Mouse (Mus musculus) embryonic facial prominence, embryonic 10.5 days (tissue): ENCODE results near the gene Smoc2. TPM values are rescaled to one million over a fixed set of nuclear protein-coding genes. Genes with fewer than 3 reads are reported as not detected.

Source experiments
- DNase-seq: peaks from one replicate; pipeline ENCODE4 v3.0.0-alpha.2; 2017; ENCODE audit warnings: low spot score
- H3K27ac ChIP-seq: fragments of 300-500 bp; sonication (generic); replicated peaks from 2 replicates; pipeline ENCODE4 v1.5.1; 2016; ENCODE audit warnings: mild to moderate bottlenecking
- H3K27me3 ChIP-seq: fragments of 300-500 bp; sonication (generic); replicated peaks from 2 replicates; pipeline ENCODE4 v1.6.1; 2016; ENCODE audit warnings: low read depth, mild to moderate bottlenecking; ENCODE audit not compliant: poor library complexity, severe bottlenecking
- H3K36me3 ChIP-seq: fragments of 300-500 bp; sonication (generic); replicated peaks from 2 replicates; pipeline ENCODE4 v1.6.1; 2016; ENCODE audit warnings: mild to moderate bottlenecking, moderate library complexity
- H3K4me1 ChIP-seq: fragments of 300-500 bp; sonication (generic); 2 replicates; pipeline ENCODE4 v1.6.1; 2016
- H3K4me3 ChIP-seq: fragments of 300-500 bp; sonication (generic); 2 replicates; pipeline ENCODE4 v1.5.1; 2016; ENCODE audit warnings: mild to moderate bottlenecking, moderate library complexity
- H3K9me3 ChIP-seq: fragments of 300-500 bp; sonication (generic); 2 replicates; pipeline ENCODE4 v1.6.1; 2016; ENCODE audit warnings: mild to moderate bottlenecking
- WGBS: fragments of 180-500 bp; shearing (Covaris S2); methylation state at CpG from one replicate; pipeline ENCODE4 v1.1.7; 2016; 5-methylcytosine and 5-hydroxymethylcytosine counted together
- polyA plus RNA-seq: library from polyadenylated mRNA; unstranded; fragments of >200 nt; fragmentation: Nextera tagmentation; extraction: Ambion mirVana; gene quantifications from 2 replicates; pipeline ENCODE4 v1.2.1, GENCODE M21; 2016

The Smoc2 gene
- polyA plus RNA-seq, 1 experiment from 2014 or later, result 18.1 TPM

GRCm38 (mm10) chr17:14372324-14373145, 93.2 kb downstream of the Smoc2 start:
- Histone ChIP-seq H3K27ac (no peak overlapping the region; the same call in 1 of the 2 replicates), H3K4me3 (no peak overlapping the region), H3K27me3 (peaks cover 8% of the 10 kb centered on the region; the same call in 1 of the 2 replicates), H3K9me3 (no peaks in the 10 kb centered on the region), H3K36me3 (no peaks in the 10 kb centered on the region), H3K4me1 (peaks cover 26% of the 10 kb centered on the region)
- DNase-seq, result no peak
- WGBS, result 71% methylated on average over 25 of the region's 25 CpGs

GRCm38 (mm10) chr17:14378692-14379446, 99.6 kb downstream of the Smoc2 start:
- H3K4me1 ChIP-seq, result peaks cover 50% of the 10 kb centered on the region
- 0 out of 2 replicates have a peak overlapping the region, but pooled peaks have one; percentile 19 for H3K27ac ChIP-seq
- H3K27me3 ChIP-seq, result no peaks in the 10 kb centered on the region; the same call in 1 of the 2 replicates
- WGBS, result 42% methylated on average over 17 of the region's 17 CpGs
- H3K9me3 ChIP-seq, result no peaks in the 10 kb centered on the region
- no peak overlapping the region for H3K4me3 ChIP-seq
- no peaks in the 10 kb centered on the region for H3K36me3 ChIP-seq
- peak; percentile 70 for DNase-seq

DNA sequence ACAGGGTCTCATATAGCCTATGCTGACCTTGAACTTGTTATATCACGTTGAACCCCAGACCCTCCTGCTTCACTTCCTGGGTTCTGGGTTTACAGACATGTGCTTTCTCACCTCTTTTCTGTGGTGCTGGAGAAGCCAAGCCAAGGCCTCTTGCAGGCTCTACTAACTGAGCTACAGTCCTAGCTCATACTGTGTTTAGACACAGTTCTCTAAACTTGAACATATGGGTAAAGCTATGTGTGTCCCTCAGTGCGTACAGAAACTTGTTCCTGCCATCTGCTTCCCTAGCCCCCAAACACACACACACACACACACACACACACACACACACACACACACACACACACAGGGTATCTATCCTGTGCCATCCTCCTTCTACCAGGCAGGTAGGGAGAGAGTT, 100.2 kb downstream of the Smoc2 start:
- no peaks in the 10 kb centered on the region; the same call in 1 of the 2 replicates for H3K27me3 ChIP-seq
- H3K9me3 ChIP-seq, result no peaks in the 10 kb centered on the region
- H3K27ac ChIP-seq, result no peak overlapping the region
- no peak for DNase-seq
- 78% methylated on average over 2 of the region's 2 CpGs for WGBS
- peaks cover 50% of the 10 kb centered on the region for H3K4me1 ChIP-seq
- no peaks in the 10 kb centered on the region for H3K36me3 ChIP-seq
- no peak overlapping the region for H3K4me3 ChIP-seq

DNA sequence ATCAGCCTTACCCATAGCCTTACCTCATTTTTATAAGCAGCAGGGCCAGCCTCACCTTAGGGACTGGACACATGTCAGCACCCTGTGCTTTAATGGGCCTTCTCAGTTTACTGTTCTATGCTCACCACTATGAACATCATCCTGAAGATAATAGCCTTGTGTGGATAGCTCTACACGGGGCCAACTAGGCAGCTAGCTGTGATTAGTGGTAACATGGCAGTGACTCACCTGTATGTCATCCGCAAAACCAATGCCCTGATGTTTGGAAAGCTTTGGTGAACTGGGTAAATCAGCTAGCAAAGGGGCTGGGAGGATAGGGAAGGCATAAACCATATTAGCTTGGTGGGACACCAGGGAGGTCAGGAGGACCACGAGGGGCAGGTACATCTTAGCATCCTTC, 100.7 kb downstream of the Smoc2 start:
- H3K27ac ChIP-seq, result no peak overlapping the region; the same call in 1 of the 2 replicates
- H3K27me3 ChIP-seq, result no peaks in the 10 kb centered on the region; the same call in 1 of the 2 replicates
- H3K9me3 ChIP-seq, result no peaks in the 10 kb centered on the region
- no peaks in the 10 kb centered on the region for H3K36me3 ChIP-seq
- H3K4me3 ChIP-seq, result no peak overlapping the region
- 87% methylated on average over 3 of the region's 3 CpGs for WGBS
- no peak for DNase-seq
- H3K4me1 ChIP-seq, result peaks cover 50% of the 10 kb centered on the region

- H3K4me1 ChIP-seq, result peaks cover 50% of the 10 kb centered on the region
- 72% methylated on average over 12 of the region's 12 CpGs for WGBS
- no peak for DNase-seq
These were observed 101.2 kb downstream of the Smoc2 start for GRCm38 (mm10) chr17:14380526-14380925.

GRCm38 (mm10) chr17:14381482-14381881, 102.2 kb downstream of the Smoc2 start:
- Histone ChIP-seq H3K4me3 (no peak overlapping the region), H3K4me1 (peaks cover 50% of the 10 kb centered on the region), H3K27me3 (peaks cover 1% of the 10 kb centered on the region; the same call in 1 of the 2 replicates), H3K9me3 (no peaks in the 10 kb centered on the region), H3K27ac (no peak overlapping the region), H3K36me3 (no peaks in the 10 kb centered on the region)
- 51% methylated on average over 7 of the region's 7 CpGs for WGBS
- DNase-seq, result no peak

More at GRCm38 (mm10) chr17:14380526-14380925, 101.2 kb downstream of the Smoc2 start:
- no peaks in the 10 kb centered on the region for H3K36me3 ChIP-seq
- H3K27ac ChIP-seq, result no peak overlapping the region
- no peaks in the 10 kb centered on the region; the same call in 1 of the 2 replicates for H3K27me3 ChIP-seq
- H3K9me3 ChIP-seq, result no peaks in the 10 kb centered on the region
- no peak overlapping the region for H3K4me3 ChIP-seq

DNA sequence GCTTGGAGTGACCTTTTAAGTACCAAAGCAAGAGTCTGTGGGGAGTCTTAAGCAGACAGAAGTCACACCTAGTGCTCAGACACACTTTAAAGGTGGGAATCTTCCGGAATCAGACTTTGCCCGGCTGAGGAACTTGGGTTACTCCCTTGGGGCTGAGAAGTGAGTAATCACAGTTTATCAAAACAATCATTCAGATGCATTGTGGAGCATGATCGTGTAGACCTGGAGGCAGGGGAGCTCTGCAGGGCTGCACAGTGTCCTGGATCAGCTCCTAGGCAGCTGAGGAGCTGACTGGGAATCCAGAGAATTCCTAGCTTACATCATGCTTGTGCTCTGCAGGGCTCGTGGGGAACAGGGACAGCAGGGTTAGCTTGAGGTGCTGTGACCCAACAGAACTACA, 104.7 kb downstream of the Smoc2 start:
- WGBS, result 86% methylated on average over 4 of the region's 4 CpGs
- peaks cover 4% of the 10 kb centered on the region; the same call in 1 of the 2 replicates for H3K27me3 ChIP-seq
- peaks cover 33% of the 10 kb centered on the region for H3K4me1 ChIP-seq
- H3K4me3 ChIP-seq, result no peak overlapping the region
- H3K9me3 ChIP-seq, result no peaks in the 10 kb centered on the region
- H3K36me3 ChIP-seq, result no peaks in the 10 kb centered on the region
- no peak for DNase-seq
- no peak overlapping the region for H3K27ac ChIP-seq

GRCm38 (mm10) chr17:14384980-14385379, 105.7 kb downstream of the Smoc2 start:
- WGBS, result 87% methylated on average over 6 of the region's 6 CpGs
- Histone ChIP-seq H3K27ac (no peak overlapping the region), H3K4me1 (peaks cover 23% of the 10 kb centered on the region), H3K36me3 (no peaks in the 10 kb centered on the region), H3K27me3 (peaks cover 4% of the 10 kb centered on the region; the same call in 1 of the 2 replicates), H3K9me3 (no peaks in the 10 kb centered on the region), H3K4me3 (no peak overlapping the region)
- DNase-seq, result no peak

DNA sequence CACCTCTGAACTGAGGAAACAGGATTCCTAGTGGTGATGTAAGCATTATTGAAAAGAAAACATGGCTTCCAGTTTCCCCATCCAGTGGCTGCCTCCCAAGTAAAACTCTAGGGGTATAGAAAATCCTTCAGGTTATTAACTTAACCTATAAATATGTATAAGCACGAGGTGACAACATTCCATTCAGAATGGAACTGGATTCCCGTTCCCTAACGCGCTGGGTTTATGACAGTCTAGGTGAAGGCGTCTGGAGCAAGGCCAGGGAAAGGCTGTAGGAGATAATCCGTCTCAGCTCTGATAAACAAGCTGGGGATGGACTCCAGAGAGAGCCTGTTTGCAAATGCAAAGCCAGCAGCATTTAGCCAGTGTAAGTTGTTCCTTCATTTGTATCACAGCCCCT, 108.0 kb downstream of the Smoc2 start:
- WGBS, result 70% methylated on average over 6 of the region's 6 CpGs
- Histone ChIP-seq H3K27me3 (peaks cover 4% of the 10 kb centered on the region; the same call in 1 of the 2 replicates), H3K9me3 (no peaks in the 10 kb centered on the region), H3K4me3 (no peak overlapping the region), H3K27ac (no peak overlapping the region), H3K36me3 (no peaks in the 10 kb centered on the region), H3K4me1 (peaks cover 7% of the 10 kb centered on the region)
- no peak for DNase-seq

- 77% methylated on average over 2 of the region's 2 CpGs for WGBS
- H3K4me3 ChIP-seq, result no peak overlapping the region
- no peak for DNase-seq
These were observed 113.1 kb downstream of the Smoc2 start for GRCm38 (mm10) chr17:14392443-14392842.

GRCm38 (mm10) chr17:14394861-14395260, 115.6 kb downstream of the Smoc2 start:
- Histone ChIP-seq H3K9me3 (no peaks in the 10 kb centered on the region), H3K27me3 (no peaks in the 10 kb centered on the region), H3K27ac (no peak overlapping the region), H3K4me3 (no peak overlapping the region), H3K36me3 (no peaks in the 10 kb centered on the region), H3K4me1 (peaks cover 6% of the 10 kb centered on the region; the same call in 1 of the 2 replicates)
- no peak for DNase-seq
- WGBS, result 86% methylated on average over 5 of the region's 5 CpGs

More at GRCm38 (mm10) chr17:14392443-14392842, 113.1 kb downstream of the Smoc2 start:
- H3K27me3 ChIP-seq, result no peaks in the 10 kb centered on the region
- no peaks in the 10 kb centered on the region for H3K9me3 ChIP-seq
- H3K27ac ChIP-seq, result no peak overlapping the region
- H3K4me1 ChIP-seq, result peaks cover 6% of the 10 kb centered on the region; the same call in 1 of the 2 replicates
- no peaks in the 10 kb centered on the region for H3K36me3 ChIP-seq

- H3K4me3 ChIP-seq, result no peak overlapping the region
- no peaks in the 10 kb centered on the region for H3K9me3 ChIP-seq
- 89% methylated on average over 5 of the region's 5 CpGs for WGBS
- no peaks in the 10 kb centered on the region for H3K36me3 ChIP-seq
- no peak for DNase-seq
- H3K27me3 ChIP-seq, result no peaks in the 10 kb centered on the region
- peaks cover 14% of the 10 kb centered on the region for H3K4me1 ChIP-seq
- H3K27ac ChIP-seq, result no peak overlapping the region
These were observed 118.2 kb downstream of the Smoc2 start for GRCm38 (mm10) chr17:14397456-14397855.
